Mouse (Mus musculus) gastrocnemius, postnatal 4 days (tissue): ENCODE results near the gene Il1rn. TPM values are rescaled to one million over a fixed set of nuclear protein-coding genes. Genes with fewer than 3 reads are reported as not detected.
A peak's percentile ranks its signal among the peaks of the same experiment; 100 is the strongest.

Experiments
- DNase-seq, 2 experiments: peaks; one replicate each; pipeline ENCODE4 v3.0.0; 2021 to 2022; ENCODE audit warnings: low spot score in 2 of 2, mixed read lengths in 2 of 2
- long read RNA-seq, 2 experiments: library from polyadenylated mRNA; stranded (forward); transcript quantifications; one replicate each; pipeline ENCODE4 v2.0.0; 2021
- total RNA-seq, 2 experiments: library from RNA; stranded (reverse); gene quantifications; 2 replicates each; pipeline ENCODE4 v1.2.3; 2021

Il1rn gene
- under 1 TPM; 0.27 to 0.65 TPM for total RNA-seq
- long read RNA-seq, experiment 1, partial matches to known transcripts, result 1 of 2 reads
- long read RNA-seq, experiment 1, other reads (novel, unspliced or antisense), result 0 of 2 reads
- long read RNA-seq, experiment 2, result 0 reads

GRCm38 (mm10) chr2:24336545-24336944 lies at the start of gene Il1rn:
TSS of gene Il1rn (plus strand) at chr2:24336853.
- DNase-seq, result no peak

- no peak for DNase-seq
Observed at GRCm38 (mm10) chr2:24290896-24291295, 45.8 kb upstream of the Il1rn start, which contains the start of gene Il1f10. TSS of gene Il1f10 (plus strand) at chr2:24291196.

- no peak for DNase-seq
Observed at GRCm38 (mm10) chr2:24294616-24295015, 42.0 kb upstream of the Il1rn start.

GRCm38 (mm10) chr2:24296837-24297236 lies 39.8 kb upstream of the Il1rn start:
- peak in 1 of 2 experiments; percentile 16 for DNase-seq

GRCm38 (mm10) chr2:24311302-24312001 lies 25.2 kb upstream of the Il1rn start:
- DNase-seq, result no peak

- no peak for DNase-seq
Observed at GRCm38 (mm10) chr2:24316919-24317318, 19.7 kb upstream of the Il1rn start.

GRCm38 (mm10) chr2:24317919-24318598 lies 18.6 kb upstream of the Il1rn start:
- no peak for DNase-seq

- no peak for DNase-seq
Observed at GRCm38 (mm10) chr2:24335333-24335732, 1.3 kb upstream of the Il1rn start.

- DNase-seq, result no peak
Observed at GRCm38 (mm10) chr2:24341395-24341885, 4.8 kb downstream of the Il1rn start.

GRCm38 (mm10) chr2:24344619-24345018 lies 8.0 kb downstream of the Il1rn start:
- no peak for DNase-seq

- DNase-seq, result no peak
Observed at GRCm38 (mm10) chr2:24345056-24345455, 8.4 kb downstream of the Il1rn start.

GRCm38 (mm10) chr2:24347926-24348325 lies 11.3 kb downstream of the Il1rn start:
- no peak for DNase-seq

GRCm38 (mm10) chr2:24351159-24351558 lies 14.5 kb downstream of the Il1rn start:
- no peak for DNase-seq

GRCm38 (mm10) chr2:24353042-24353441 lies 16.4 kb downstream of the Il1rn start:
- DNase-seq, result no peak

- DNase-seq, result no peak
Observed at GRCm38 (mm10) chr2:24357642-24358041, 21.0 kb downstream of the Il1rn start.

GRCm38 (mm10) chr2:24359347-24359746 lies 22.7 kb downstream of the Il1rn start:
- no peak for DNase-seq

- DNase-seq, result no peak
Observed at GRCm38 (mm10) chr2:24363818-24364217, 27.2 kb downstream of the Il1rn start.

- DNase-seq, result no peak
Observed at GRCm38 (mm10) chr2:24366214-24366975, 29.7 kb downstream of the Il1rn start.

- peak; percentile 23 to 57 for DNase-seq
Observed at GRCm38 (mm10) chr2:24367030-24367894, 30.6 kb downstream of the Il1rn start, which contains the start of gene Psd4. TSS of gene Psd4 (plus strand) at chr2:24367580.

GRCm38 (mm10) chr2:24367895-24368261 lies 31.2 kb downstream of the Il1rn start:
- DNase-seq, result no peak
